In the genomic region with DNA sequence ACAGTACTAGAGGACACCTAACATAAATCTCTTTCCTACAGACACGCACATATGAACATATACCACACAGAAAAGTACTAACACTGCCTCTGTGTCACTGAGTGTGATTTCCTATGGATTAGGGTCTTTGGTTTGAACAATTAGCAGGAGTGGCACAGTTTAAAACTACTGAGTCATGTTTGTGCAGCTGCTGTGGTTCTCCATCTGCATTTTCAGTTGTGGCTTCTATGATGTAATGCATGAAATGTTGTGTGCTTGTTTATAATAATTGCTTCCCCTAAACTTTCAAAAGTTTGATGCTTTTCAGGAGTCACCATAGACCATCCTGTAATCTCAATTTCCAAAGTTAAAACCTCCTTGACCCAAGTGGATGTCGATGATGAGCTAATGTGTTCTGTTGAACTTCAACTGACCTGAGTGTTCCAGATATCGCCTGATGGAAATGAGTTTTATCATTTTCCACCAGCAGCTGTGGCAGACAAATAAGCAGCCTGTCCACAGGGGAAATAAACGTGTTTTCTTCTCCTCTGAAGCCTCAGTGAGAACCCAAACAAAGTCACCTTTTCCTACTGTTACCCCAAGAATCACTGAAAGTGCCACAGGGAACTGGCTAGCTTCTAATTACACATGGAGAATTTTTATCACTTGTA, we compare ENCODE assay signal across 20 mouse cellular contexts.
"Had no signal": no experiment of that assay in that cellular context is flagged by ENCODE, and none has a peak within 500 bp of the region (broad histone marks: within the 10 kb centered on the region; RNA-seq: fewer than 3 reads in every experiment).

No protein-coding gene starts in this region.

- ATAC-seq: liver, postnatal 0 days; lung, postnatal 0 days; midbrain, embryonic 15.5 days had no signal

- DNase-seq: kidney, adult 18-20 months; kidney, postnatal 25 days; layer of hippocampus, postnatal 36 days; left cerebral cortex, postnatal 4 days; liver, postnatal 0 days; lung, embryonic 14.5 days; retina, postnatal 1 day; right cerebral cortex, postnatal 25 days; spleen, adult 18-20 months; thymus, adult 18-20 months had no signal

- H3K4me1 ChIP-seq: limb, embryonic 12.5 days; limb, embryonic 15.5 days; stomach, embryonic 15.5 days had no signal

- H3K9me3 ChIP-seq: limb, embryonic 12.5 days; limb, embryonic 15.5 days; midbrain, embryonic 12.5 days; midbrain, embryonic 15.5 days; neural tube, embryonic 13.5 days; stomach, embryonic 15.5 days had no signal

- H3K27me3 ChIP-seq: limb, embryonic 12.5 days; limb, embryonic 15.5 days; midbrain, embryonic 12.5 days; midbrain, embryonic 15.5 days; neural tube, embryonic 13.5 days; stomach, embryonic 15.5 days had no signal

- H3K36me3 ChIP-seq: limb, embryonic 12.5 days; limb, embryonic 15.5 days; midbrain, embryonic 12.5 days; midbrain, embryonic 15.5 days; neural tube, embryonic 13.5 days; stomach, embryonic 15.5 days had no signal

- H3K4me3 ChIP-seq: limb, embryonic 12.5 days; limb, embryonic 15.5 days; midbrain, embryonic 12.5 days; midbrain, embryonic 15.5 days; neural tube, embryonic 13.5 days; stomach, embryonic 15.5 days had no signal

- H3K9ac ChIP-seq: limb, embryonic 12.5 days; limb, embryonic 15.5 days; liver, embryonic 14.5 days; liver, postnatal 0 days; lung, embryonic 14.5 days; midbrain, embryonic 12.5 days; midbrain, embryonic 15.5 days; neural tube, embryonic 13.5 days; stomach, embryonic 15.5 days had no signal

- H3K27ac ChIP-seq: kidney, postnatal 0 days; limb, embryonic 12.5 days; limb, embryonic 15.5 days; liver, embryonic 14.5 days; macrophage; midbrain, embryonic 12.5 days; midbrain, embryonic 15.5 days; neural tube, embryonic 13.5 days; stomach, embryonic 15.5 days had no signal
